Mouse (Mus musculus) urinary bladder, postnatal 4 days (tissue): ENCODE data around the gene Cpeb4.
A peak's percentile ranks its signal among the peaks of the same experiment; 100 is the strongest.

Experiments used
- DNase-seq, 2 experiments: peaks; one replicate each; pipeline ENCODE4 v3.0.0; 2021 to 2022; ENCODE audit warnings: low spot score in 2 of 2

Cpeb4 gene

DNA sequence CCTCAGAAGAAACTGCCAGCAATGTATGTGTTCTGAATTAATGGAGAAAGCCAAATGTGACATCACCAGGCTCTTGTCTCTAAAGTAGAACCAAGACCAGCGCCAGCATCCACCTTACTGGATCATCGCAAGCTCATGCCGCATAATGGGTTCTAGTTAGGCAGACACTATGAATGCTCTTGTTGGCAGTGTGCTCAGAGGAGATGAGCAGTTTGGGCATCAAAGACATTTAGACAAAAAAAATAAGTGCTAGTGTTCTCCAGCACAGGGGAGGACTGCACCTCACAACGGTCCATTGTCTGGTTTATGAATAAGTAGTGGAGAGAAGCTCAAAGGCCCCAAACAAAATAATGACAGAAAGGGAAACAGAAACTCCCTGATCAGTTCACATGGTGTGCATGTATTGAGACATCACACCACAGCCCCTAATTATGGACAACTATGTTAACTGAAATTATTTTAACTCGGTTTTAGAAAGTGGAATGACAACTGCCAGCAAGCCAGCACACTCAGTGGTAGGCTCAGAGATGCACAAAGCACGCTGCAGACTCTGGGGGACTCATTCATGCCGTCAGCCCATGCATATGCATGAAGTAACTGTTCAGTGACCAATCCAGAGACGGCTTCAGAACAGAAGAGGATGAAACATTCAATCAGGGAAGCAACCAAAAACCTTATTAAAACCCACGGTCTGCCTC, 25.1 kb upstream of the Cpeb4 start:
- DNase-seq: no peak

DNA sequence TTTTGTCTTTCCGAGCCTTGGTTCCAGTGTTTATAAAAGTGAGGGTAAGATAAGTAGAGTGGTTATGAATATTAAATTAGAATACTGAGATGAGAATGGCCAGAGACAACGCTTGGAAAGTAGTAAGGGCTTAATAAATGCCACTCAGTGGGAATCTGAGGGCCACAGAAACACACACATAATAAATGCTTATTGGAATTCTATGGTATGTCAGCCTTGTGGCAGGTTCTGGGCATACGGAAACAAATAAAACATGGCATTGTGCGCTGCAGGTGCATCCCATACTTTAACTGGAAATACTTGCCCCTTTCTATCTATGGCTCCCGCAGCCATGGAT, 24.6 kb upstream of the Cpeb4 start:
- DNase-seq: no peak

DNA sequence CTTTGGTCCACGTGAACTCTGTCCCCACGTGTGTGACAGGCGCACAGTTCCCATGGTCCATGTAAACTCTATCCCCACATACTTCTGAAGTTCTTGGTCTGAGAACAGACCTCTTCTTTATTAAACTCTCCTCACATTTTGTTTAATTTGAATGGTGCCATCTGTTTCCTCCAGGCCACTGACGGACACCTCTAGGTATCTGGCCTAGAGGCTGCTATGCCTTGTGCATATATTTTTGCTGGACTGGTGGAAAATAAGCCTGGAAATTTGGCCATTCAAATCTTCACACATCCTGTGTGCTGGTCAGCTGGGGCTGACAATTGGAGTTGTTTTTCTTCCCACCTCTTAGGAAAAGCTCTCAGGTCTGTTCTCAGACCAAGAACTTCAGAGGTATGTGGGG, 23.3 kb upstream of the Cpeb4 start:
- DNase-seq: no peak

DNA sequence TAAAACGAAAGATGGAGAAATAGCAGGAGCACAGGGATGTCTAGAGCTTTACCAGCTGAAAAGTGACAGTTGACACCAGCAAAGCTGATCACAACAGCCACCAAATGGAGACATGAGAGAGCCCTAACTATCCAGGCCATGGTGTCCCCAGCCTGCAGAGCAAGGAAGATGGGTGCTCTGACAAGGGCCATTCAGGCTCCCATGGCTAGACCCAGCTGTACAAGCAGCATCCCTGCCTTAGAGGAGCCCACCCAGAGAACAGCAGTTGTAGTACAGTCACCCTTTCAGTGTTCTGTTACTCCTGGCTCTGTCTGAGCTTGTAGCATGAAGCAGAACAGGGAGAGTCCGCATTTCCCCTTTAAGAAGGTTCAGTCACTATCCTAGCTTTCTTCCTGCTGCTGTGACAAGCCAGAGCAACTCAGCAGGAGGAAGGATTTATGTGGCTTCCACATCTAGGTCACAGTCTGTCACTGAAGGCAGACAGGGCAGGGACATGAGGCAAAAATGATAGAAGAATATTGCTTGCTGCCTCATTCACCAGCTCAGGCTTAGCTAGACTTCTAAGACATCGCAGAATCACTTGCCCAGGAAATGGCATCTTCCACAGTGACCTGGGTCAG, 21.7 kb upstream of the Cpeb4 start:
- peak in 1 of 2 experiments; percentile 10 for DNase-seq

DNA sequence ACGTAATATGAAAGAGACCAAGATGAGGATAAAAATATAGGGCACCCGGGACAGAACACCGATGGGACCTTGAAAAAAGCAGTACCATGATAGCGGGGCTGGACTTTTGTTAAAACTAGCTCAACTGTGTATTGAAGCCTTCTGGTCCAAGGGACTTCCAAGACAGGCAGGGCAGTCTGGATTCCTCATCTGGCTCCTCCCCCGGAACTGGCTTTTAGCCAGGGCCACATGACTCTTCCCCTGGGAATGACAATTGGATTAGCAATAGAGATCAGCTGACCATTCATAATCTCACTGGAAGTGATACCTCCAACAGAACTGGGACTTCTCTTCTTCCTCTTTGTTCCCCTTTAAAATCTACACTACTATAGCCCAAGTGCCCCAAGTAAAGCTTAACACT, 21.0 kb upstream of the Cpeb4 start:
- DNase-seq: peak; percentile 20 to 57

DNA sequence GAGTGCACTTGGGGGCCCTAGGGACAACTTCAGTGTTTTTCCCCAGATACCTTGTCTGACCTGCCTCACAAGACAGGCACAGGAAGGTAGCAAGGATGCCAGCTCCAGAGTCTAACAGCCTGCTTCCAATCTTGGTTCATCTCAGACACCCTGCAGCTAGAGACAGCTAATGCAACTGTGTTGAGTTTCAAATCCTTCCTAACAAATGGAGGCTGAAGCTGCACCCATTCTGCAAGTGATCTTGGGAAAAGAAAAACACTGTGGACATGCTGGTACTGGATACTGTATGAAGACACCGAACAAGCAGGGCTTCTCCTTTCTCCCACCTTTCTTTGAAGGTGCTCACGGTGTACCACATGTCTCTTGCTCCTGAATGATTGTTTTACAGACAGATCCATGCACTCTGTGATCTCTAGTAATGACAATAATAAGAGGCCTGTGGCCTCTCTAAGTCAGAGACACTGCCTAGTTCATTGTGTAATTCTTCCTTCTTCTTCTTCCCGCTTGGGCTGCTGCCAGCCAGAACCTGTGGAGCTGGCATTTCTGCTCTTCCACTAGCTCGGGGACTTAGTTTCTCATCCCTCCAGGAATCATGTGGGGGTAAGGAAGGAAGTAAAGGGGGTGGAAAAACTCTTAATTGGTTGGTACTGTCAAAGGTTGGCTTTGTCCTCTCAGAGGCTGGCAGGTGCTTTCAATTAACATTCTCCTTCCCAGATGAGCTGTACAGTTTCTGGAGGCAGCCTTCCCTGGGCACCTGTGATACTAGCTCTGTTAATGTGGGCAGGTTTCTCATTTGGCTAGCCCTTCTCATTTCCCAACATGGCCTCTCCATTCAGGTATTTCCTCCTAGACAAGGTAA, 20.1 kb upstream of the Cpeb4 start:
- peak in 1 of 2 experiments; percentile 47 for DNase-seq

DNA sequence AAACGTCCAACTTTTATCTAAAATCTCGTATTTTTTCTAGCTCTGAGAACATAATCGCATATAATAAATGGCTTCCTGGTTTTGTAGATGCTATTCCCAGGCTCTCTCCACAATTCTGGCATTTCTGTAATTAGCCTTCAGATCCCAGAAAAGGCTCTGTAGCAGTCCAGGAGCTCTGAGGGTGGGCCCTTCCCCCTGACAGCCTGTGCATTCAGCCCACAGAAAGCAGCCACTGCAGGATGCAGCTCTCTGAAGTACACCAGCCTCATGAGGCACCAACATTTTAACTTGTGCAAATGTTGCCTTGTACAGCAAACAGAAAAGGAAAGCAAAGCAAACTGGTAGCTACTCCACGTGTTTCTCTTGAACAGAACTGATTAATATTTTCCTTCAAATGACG, 17.1 kb upstream of the Cpeb4 start:
- DNase-seq: peak in 1 of 2 experiments; percentile 5

DNA sequence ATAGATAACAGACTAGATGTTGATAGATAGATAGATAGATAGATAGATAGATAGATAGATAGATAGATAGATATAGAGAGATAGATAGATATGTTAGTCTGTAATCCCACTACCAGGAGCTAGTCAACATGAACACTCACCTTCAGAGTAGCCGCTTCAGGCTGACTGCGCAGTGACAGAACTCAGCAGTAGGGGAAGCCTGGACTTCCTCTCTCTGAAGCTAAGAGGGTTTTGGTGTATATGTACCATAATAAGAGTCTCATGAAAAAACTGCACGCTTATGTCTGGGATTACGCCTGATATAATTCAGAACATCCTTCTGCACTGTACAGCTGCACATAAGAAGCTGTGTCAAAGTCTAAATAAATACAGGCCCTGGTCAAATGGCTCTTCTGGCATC, 14.5 kb upstream of the Cpeb4 start:
- no peak for DNase-seq

DNA sequence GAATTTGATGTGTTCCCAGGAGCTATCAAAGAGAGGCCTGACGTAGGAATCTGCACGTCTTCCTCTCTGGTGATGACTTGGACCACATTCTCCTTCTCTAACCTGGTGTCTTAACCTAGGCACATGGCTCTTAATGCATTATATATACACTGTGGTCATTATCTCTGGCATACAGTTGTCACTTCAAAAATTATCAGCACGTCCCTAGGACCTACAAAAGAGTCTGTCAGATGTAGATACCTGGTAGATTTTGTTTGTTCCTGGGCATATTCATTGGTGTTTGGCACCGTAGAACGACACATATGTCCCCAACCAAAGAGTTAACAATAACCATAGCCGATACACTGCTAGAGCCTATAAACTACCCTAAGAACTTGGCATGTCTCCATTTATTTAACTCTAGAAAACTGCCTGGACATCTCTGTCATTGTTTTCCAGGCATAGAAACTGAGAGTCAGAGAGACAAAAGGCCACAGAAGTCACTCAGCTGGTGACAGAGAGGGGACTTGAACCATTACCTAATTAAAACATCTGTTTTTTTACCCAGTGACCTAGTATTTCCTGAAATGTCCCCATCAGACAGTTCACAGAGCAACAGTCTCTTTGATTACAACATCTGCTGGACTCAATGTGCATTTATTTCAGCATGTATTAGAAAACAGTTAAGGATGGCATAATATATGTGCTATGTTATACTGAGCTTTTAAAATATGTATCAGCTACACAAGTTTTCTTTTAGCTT, 10.7 kb upstream of the Cpeb4 start:
- no peak for DNase-seq

DNA sequence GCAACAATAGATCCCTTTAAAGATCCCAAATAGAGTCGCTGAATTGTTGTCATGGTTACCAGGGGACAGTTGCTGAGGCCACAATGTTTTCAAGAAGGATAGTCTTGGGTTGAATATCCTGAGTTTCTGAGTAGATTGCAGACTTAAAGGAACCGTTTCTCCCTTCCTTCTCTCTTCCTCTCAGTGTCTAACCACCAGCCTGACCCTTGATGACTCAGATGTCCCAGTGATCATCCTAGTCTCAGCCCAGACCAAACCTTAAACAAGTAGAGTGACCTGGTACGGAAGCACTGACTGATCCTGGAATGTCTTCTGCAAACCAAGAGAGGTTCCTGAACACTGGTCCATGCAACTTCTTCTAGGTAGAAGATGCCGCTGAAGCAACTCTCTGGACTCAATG, 4.0 kb upstream of the Cpeb4 start:
- no peak for DNase-seq

DNA sequence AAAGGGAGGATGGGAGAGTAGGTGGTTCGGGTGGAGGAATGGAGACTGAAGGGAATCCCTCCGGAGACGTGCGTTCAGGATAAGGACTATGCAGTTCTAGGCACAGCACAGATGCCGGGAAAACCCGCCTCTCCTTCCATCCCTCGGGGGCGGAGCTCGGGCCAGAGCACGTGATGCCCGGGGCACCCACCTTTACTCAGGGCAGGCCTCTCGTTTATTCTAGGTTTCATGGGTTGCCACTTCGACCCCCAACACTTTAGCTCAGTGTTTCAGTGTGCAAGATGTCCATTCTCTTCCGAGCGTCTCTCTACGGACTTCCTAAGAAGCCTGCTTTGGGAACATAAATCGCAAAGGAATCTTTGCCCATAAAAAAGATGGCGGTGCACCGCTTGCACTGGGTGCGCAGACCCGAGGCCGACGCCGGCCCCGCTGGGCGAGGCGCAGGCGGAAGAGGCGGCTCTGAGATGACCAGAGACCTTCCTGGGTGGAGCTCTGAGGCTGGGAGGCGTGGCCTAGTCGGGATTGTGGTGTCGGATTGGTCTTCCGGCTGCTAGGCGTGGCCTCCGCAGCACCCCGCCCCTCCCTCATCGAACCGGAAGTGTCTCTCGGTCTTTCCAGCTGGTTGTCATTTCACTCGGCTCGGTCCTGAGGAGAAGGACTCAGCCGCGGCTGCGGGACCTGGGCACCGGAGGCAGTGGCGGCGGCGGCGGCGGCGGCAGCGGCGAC, 1.6 kb upstream of the Cpeb4 start:
- peak; percentile 97 to 99 for DNase-seq

DNA sequence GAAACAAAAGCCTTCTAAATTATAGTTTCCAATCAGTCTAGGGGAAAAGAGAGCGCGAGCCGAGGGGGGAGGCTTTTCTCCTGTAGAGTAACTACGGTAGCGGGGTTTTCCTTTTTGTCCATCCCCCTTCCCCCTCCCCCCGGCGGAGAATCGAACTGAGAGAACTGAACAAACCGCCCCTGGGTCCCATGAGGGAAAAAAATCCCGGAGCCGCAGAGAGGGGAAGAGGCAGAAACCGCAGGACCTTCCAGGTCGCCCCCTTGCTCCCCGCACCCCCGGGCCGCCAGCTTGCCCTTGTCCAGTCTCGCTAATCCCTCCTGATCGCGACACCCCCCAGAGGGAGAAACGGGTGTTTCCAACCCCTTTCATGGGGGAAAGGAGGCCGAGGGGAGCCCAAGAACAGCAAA, 873 bp upstream of the Cpeb4 start:
- peak; percentile 40 to 62 for DNase-seq

DNA sequence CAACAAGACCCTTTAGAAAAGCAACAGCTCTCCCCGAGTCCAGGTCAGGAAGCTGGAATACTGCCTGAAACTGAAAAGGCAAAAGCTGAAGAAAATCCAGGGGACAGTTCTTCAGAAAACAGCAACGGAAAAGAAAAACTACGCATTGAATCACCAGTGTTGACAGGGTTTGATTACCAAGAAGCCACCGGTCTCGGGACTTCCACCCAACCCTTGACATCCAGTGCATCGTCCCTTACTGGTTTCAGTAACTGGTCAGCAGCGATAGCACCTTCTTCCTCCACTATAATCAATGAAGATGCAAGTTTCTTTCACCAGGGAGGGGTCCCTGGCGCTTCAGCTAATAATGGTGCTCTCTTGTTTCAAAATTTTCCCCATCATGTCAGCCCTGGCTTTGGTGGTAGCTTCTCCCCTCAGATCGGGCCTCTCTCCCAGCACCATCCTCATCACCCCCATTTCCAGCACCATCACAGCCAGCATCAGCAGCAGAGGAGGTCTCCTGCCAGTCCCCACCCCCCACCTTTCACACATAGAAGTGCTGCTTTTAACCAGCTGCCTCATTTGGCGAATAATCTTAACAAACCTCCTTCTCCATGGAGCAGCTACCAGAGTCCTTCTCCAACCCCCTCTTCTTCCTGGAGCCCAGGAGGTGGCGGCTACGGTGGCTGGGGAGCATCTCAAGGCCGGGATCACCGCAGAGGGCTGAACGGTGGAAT, 693 bp downstream of the Cpeb4 start:
- no peak for DNase-seq

DNA sequence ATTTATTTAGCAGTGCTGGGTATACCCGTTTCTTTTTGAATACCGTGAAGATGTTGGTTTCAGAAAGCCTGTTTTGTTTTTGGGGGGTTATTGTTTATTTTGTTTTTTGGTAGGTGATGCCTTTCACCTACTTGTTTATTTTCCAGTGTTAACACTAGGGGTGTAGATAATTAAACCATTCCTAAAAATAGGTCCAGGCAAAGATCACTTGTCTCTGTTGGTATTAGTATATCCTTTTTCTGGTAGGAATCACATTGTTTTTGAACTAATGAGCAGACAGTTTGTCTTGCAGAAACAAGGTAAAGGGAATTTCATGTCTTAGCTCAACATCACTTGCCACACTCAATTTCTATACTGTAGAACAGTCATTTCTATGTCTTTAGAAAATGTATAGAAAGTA, 2.1 kb downstream of the Cpeb4 start:
- no peak for DNase-seq

DNA sequence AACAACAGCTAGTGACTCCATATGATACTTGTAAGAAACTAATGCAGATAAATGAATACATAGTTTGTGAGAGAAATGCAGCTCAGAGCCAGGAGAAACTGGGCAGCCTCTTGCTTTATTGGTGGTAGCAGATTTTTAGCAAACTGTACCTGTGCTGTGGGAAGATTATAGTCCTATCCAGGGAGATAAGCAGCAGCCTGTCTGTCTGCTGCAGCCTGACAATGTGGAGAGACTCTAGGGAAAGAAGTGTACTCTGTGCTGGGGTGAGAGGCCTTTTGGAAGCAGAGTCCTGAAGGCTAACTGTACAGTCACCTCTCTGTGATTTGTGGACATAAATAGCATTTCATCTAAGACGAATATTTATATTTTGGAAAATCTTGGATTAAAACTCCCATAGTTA, 11.7 kb downstream of the Cpeb4 start:
- no peak for DNase-seq

DNA sequence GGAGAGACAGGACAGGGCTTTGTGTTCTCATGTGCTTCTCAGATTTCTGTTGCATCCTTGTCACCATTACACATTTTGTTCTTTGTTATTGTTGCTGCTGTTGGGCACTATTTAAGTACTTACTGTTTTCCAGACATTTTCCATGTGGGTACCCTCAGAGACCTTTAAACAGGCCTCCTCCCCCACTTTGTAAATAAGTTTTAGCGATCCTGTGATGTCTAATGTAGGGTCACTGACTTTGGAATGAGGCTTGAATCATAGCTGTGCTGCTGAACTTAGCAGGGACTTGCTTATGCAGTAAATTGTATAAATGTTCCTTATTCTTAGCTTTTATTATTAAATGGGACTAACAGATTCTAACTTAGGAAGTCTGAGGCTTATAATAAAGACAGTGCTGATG, 13.8 kb downstream of the Cpeb4 start:
- DNase-seq: no peak

DNA sequence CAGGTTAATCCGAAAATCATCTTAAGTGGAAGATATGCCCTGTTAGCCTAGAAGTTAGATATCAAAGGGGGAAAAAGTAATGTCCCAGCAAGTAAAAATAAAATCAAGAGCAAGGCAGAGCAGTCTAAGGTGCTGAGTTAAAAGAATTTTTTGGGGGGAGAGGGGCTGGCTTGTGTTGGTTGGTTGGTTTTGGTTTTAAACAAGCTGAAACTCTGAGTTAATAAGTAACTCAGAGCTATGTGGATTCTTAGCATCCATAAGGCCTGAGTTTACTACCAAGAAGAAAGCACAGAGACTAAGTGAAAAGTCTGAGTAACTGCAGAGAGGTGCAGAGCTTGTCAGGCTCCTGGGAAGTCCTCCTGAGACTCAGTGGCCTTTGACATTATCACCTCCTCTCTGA, 16.2 kb downstream of the Cpeb4 start:
- DNase-seq: no peak

DNA sequence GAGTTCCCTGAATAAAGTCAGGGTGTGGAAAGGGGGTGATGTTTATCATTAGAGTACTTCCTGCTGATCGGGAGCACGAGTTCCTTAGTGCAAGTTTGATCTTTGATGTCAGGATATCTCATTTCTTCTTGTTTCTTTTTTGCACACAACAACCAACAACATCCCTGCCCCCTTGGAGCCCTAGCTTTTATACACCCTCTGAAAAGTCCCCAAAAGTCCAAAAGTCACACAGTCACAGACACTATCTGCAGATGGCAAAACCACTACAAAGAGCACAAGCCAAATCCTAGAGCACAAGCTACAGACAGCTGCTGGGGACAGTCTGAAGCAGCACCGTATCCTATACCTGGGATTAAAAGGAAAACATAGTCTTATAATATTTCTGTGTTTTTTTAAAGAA, 20.1 kb downstream of the Cpeb4 start:
- no peak for DNase-seq

DNA sequence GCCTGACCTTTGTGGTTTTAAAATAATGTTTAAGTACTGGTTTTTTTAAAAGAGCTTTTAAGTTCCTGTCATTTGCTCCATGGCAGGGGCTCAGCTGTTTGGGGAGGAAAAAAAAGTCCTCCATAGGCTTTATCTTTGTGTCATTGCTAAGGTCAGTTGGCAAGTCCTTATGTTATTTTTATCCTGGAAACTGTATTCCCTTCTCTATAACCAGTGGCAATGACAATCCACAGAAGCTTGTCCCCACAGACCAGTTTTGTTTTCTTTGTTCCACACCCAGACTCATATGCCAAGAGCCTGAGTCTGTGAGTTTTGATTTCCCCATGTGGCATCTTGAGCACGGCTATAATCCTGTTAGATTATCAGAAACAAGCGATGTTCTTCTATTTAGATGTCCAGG, 21.6 kb downstream of the Cpeb4 start:
- no peak for DNase-seq

DNA sequence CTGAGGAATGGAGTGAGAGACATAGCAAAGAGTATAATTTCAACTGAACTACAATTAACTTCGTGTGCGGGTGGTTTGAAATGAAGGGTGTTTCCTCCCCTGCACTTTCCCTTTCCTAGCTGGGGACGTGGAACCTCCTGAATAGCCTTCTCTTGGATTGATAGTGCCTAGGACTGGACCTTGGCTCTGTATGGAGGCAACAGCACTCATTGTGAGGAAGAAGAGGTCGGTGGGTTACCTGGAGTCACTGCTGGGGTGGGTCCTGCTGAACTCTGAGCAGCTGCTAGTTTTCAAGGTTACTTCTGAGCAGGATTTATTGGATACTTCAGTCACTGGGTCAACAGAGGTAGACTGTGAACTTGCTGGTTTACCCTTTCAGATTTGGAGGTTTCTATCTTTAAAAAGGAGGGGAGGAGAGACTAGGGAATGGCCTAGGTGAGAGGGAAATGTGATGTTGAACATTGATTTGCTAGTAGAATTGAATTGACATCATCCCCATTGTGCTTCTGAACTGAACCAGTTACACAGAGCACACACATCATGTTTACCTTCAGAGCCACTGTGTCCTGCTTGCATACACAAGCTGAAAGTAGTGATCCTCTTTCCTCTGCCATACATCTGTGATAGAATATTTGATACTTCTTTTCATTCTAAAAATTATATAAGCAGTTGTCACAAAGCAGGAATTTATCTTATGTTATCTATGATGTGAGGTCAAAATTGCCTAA, 24.2 kb downstream of the Cpeb4 start:
- DNase-seq: no peak
